Mouse (Mus musculus): ENCODE measurements around the gene Bud23. TPM values are rescaled to one million over a fixed set of nuclear protein-coding genes. Genes with fewer than 3 reads are reported as not detected.
"Not testable (repeated sequence)": the region's sequence is repeated elsewhere in the genome, so short reads cannot be mapped to it uniquely, and the experiment has no call there.

Bud23 gene
- polyA plus RNA-seq, 1 experiment from 2014 or later, result 74.4 TPM

- not testable (repeated sequence) for H3K4me1 ChIP-seq (ENCODE audit: control insufficient read depth, insufficient read depth, low read length); H3K4me3 ChIP-seq (ENCODE audit: low read depth, low read length); H3K27me3 ChIP-seq (ENCODE audit: control insufficient read depth, insufficient read depth, low read depth, low read length); ATAC-seq; H3K4me2 ChIP-seq (ENCODE audit: low read length); H3K27ac ChIP-seq (ENCODE audit: low read length); H3K9me3 ChIP-seq (replicated peaks; ENCODE audit: control insufficient read depth, low read length, poor library complexity, severe bottlenecking); H3K9ac ChIP-seq (ENCODE audit: low read depth, low read length)
- peaks cover 20% of the 10 kb centered on the region for H3K36me3 ChIP-seq (ENCODE audit: control insufficient read depth, insufficient read depth, low read length)
- WGBS, result 90% methylated on average over 5 of the region's 6 CpGs
Measured at GRCm38 (mm10) chr5:135049268-135049667, 15.5 kb downstream of the Bud23 start.

GRCm38 (mm10) chr5:135048539-135048938 lies 16.2 kb downstream of the Bud23 start:
- whole genome bisulfite sequencing, result 97% methylated on average over 5 of the region's 5 CpGs

GRCm38 (mm10) chr5:135044575-135044974 lies 20.2 kb downstream of the Bud23 start:
- no peak overlapping the region for H3K4me3 ChIP-seq (ENCODE audit: low read depth, low read length)
- H3K36me3 ChIP-seq (ENCODE audit: control insufficient read depth, insufficient read depth, low read length), result peaks cover 13% of the 10 kb centered on the region
- no peak overlapping the region for H3K27ac ChIP-seq (ENCODE audit: low read length)
- no peaks in the 10 kb centered on the region for H3K9me3 ChIP-seq (replicated peaks; ENCODE audit: control insufficient read depth, low read length, poor library complexity, severe bottlenecking)
- no peak for ATAC-seq
- H3K4me2 ChIP-seq (ENCODE audit: low read length), result no peak overlapping the region
- H3K27me3 ChIP-seq (ENCODE audit: control insufficient read depth, insufficient read depth, low read depth, low read length), result no peaks in the 10 kb centered on the region
- no peak overlapping the region for H3K9ac ChIP-seq (ENCODE audit: low read depth, low read length)
- H3K4me1 ChIP-seq (ENCODE audit: control insufficient read depth, insufficient read depth, low read length), result no peaks in the 10 kb centered on the region
- 92% methylated on average over 3 of the region's 3 CpGs for WGBS

More at GRCm38 (mm10) chr5:135048539-135048938, 16.2 kb downstream of the Bud23 start:
- ATAC-seq, result no peak
- peaks cover 20% of the 10 kb centered on the region for H3K36me3 ChIP-seq (ENCODE audit: control insufficient read depth, insufficient read depth, low read length)
- no peak overlapping the region for H3K4me3 ChIP-seq (ENCODE audit: low read depth, low read length)
- no peak overlapping the region for H3K27ac ChIP-seq (ENCODE audit: low read length)
- no peaks in the 10 kb centered on the region for H3K4me1 ChIP-seq (ENCODE audit: control insufficient read depth, insufficient read depth, low read length)
- H3K27me3 ChIP-seq (ENCODE audit: control insufficient read depth, insufficient read depth, low read depth, low read length), result no peaks in the 10 kb centered on the region
- H3K9ac ChIP-seq (ENCODE audit: low read depth, low read length), result no peak overlapping the region
- H3K4me2 ChIP-seq (ENCODE audit: low read length), result no peak overlapping the region
- no peaks in the 10 kb centered on the region for H3K9me3 ChIP-seq (replicated peaks; ENCODE audit: control insufficient read depth, low read length, poor library complexity, severe bottlenecking)

GRCm38 (mm10) chr5:135042105-135042788 lies 22.5 kb downstream of the Bud23 start:
- no peak overlapping the region for H3K4me2 ChIP-seq (ENCODE audit: low read length)
- WGBS, result 27% methylated on average over 21 of the region's 21 CpGs
- H3K4me3 ChIP-seq (ENCODE audit: low read depth, low read length), result no peak overlapping the region

GRCm38 (mm10) chr5:135040777-135041176 lies 24.0 kb downstream of the Bud23 start:
- peaks cover 18% of the 10 kb centered on the region for H3K36me3 ChIP-seq (ENCODE audit: control insufficient read depth, insufficient read depth, low read length)
- no peaks in the 10 kb centered on the region for H3K4me1 ChIP-seq (ENCODE audit: control insufficient read depth, insufficient read depth, low read length)
- H3K4me3 ChIP-seq (ENCODE audit: low read depth, low read length), result no peak overlapping the region
- no peak overlapping the region for H3K9ac ChIP-seq (ENCODE audit: low read depth, low read length)
- H3K9me3 ChIP-seq (replicated peaks; ENCODE audit: control insufficient read depth, low read length, poor library complexity, severe bottlenecking), result no peaks in the 10 kb centered on the region
- H3K4me2 ChIP-seq (ENCODE audit: low read length), result no peak overlapping the region
- H3K27ac ChIP-seq (ENCODE audit: low read length), result no peak overlapping the region
- WGBS, result 76% methylated on average over 11 of the region's 11 CpGs
- H3K27me3 ChIP-seq (ENCODE audit: control insufficient read depth, insufficient read depth, low read depth, low read length), result no peaks in the 10 kb centered on the region
- no peak for ATAC-seq

More at GRCm38 (mm10) chr5:135042105-135042788, 22.5 kb downstream of the Bud23 start:
- Histone ChIP-seq H3K9ac (ENCODE audit: low read depth, low read length) (no peak overlapping the region), H3K27me3 (ENCODE audit: control insufficient read depth, insufficient read depth, low read depth, low read length) (no peaks in the 10 kb centered on the region), H3K27ac (ENCODE audit: low read length) (no peak overlapping the region), H3K9me3 (replicated peaks; ENCODE audit: control insufficient read depth, low read length, poor library complexity, severe bottlenecking) (no peaks in the 10 kb centered on the region), H3K4me1 (ENCODE audit: control insufficient read depth, insufficient read depth, low read length) (no peaks in the 10 kb centered on the region), H3K36me3 (ENCODE audit: control insufficient read depth, insufficient read depth, low read length) (peaks cover 21% of the 10 kb centered on the region)
- ATAC-seq, result no peak

- no peaks in the 10 kb centered on the region for H3K9me3 ChIP-seq (replicated peaks; ENCODE audit: control insufficient read depth, low read length, poor library complexity, severe bottlenecking)
Measured at GRCm38 (mm10) chr5:135040059-135040458, 24.7 kb downstream of the Bud23 start.

GRCm38 (mm10) chr5:135039541-135039940 lies 25.2 kb downstream of the Bud23 start:
- H3K36me3 ChIP-seq (ENCODE audit: control insufficient read depth, insufficient read depth, low read length), result peaks cover 10% of the 10 kb centered on the region
- H3K4me1 ChIP-seq (ENCODE audit: control insufficient read depth, insufficient read depth, low read length), result no peaks in the 10 kb centered on the region
- no peaks in the 10 kb centered on the region for H3K27me3 ChIP-seq (ENCODE audit: control insufficient read depth, insufficient read depth, low read depth, low read length)
- H3K9me3 ChIP-seq (replicated peaks; ENCODE audit: control insufficient read depth, low read length, poor library complexity, severe bottlenecking), result no peaks in the 10 kb centered on the region
- no peak overlapping the region for H3K27ac ChIP-seq (ENCODE audit: low read length)
- H3K4me2 ChIP-seq (ENCODE audit: low read length), result no peak overlapping the region
- no peak overlapping the region for H3K4me3 ChIP-seq (ENCODE audit: low read depth, low read length)
- H3K9ac ChIP-seq (ENCODE audit: low read depth, low read length), result no peak overlapping the region
- no peak for ATAC-seq
- WGBS, result 87% methylated on average over 9 of the region's 9 CpGs

More at GRCm38 (mm10) chr5:135040059-135040458, 24.7 kb downstream of the Bud23 start:
- peaks cover 14% of the 10 kb centered on the region for H3K36me3 ChIP-seq (ENCODE audit: control insufficient read depth, insufficient read depth, low read length)
- no peak overlapping the region for H3K4me3 ChIP-seq (ENCODE audit: low read depth, low read length)
- no peak for ATAC-seq
- no peaks in the 10 kb centered on the region for H3K4me1 ChIP-seq (ENCODE audit: control insufficient read depth, insufficient read depth, low read length)
- no peak overlapping the region for H3K4me2 ChIP-seq (ENCODE audit: low read length)
- no peaks in the 10 kb centered on the region for H3K27me3 ChIP-seq (ENCODE audit: control insufficient read depth, insufficient read depth, low read depth, low read length)
- H3K27ac ChIP-seq (ENCODE audit: low read length), result no peak overlapping the region
- H3K9ac ChIP-seq (ENCODE audit: low read depth, low read length), result no peak overlapping the region
- WGBS, result 50% methylated on average over 6 of the region's 6 CpGs

GRCm38 (mm10) chr5:135037946-135038345 lies 26.8 kb downstream of the Bud23 start:
- Histone ChIP-seq H3K4me2 (ENCODE audit: low read length) (no peak overlapping the region), H3K4me3 (ENCODE audit: low read depth, low read length) (no peak overlapping the region), H3K27me3 (ENCODE audit: control insufficient read depth, insufficient read depth, low read depth, low read length) (no peaks in the 10 kb centered on the region), H3K27ac (ENCODE audit: low read length) (no peak overlapping the region), H3K9ac (ENCODE audit: low read depth, low read length) (no peak overlapping the region), H3K4me1 (ENCODE audit: control insufficient read depth, insufficient read depth, low read length) (no peaks in the 10 kb centered on the region), H3K9me3 (replicated peaks; ENCODE audit: control insufficient read depth, low read length, poor library complexity, severe bottlenecking) (no peaks in the 10 kb centered on the region), H3K36me3 (ENCODE audit: control insufficient read depth, insufficient read depth, low read length) (peaks cover 8% of the 10 kb centered on the region; the same call in 1 of the 2 replicates)
- ATAC-seq, result no peak
- WGBS, result 100% methylated on average over 3 of the region's 3 CpGs

- Histone ChIP-seq H3K4me3 (ENCODE audit: low read depth, low read length) (no peak overlapping the region), H3K4me1 (ENCODE audit: control insufficient read depth, insufficient read depth, low read length) (no peaks in the 10 kb centered on the region), H3K36me3 (ENCODE audit: control insufficient read depth, insufficient read depth, low read length) (peaks cover 8% of the 10 kb centered on the region; the same call in 1 of the 2 replicates), H3K9me3 (replicated peaks; ENCODE audit: control insufficient read depth, low read length, poor library complexity, severe bottlenecking) (no peaks in the 10 kb centered on the region), H3K4me2 (ENCODE audit: low read length) (no peak overlapping the region), H3K27me3 (ENCODE audit: control insufficient read depth, insufficient read depth, low read depth, low read length) (no peaks in the 10 kb centered on the region), H3K9ac (ENCODE audit: low read depth, low read length) (no peak overlapping the region), H3K27ac (ENCODE audit: low read length) (no peak overlapping the region)
- WGBS, result 66% methylated on average over 18 of the region's 18 CpGs
- ATAC-seq, result no peak
Measured at GRCm38 (mm10) chr5:135035608-135036359, 29.0 kb downstream of the Bud23 start.
